Mouse (Mus musculus) forebrain, embryonic 11.5 days (tissue): ENCODE data around the gene Mrap2. TPM values are rescaled to one million over a fixed set of nuclear protein-coding genes. Genes with fewer than 3 reads are reported as not detected.

Source experiments
- polyA plus RNA-seq: library from polyadenylated mRNA; unstranded; fragments of >200 nt; fragmentation: Nextera tagmentation; extraction: Ambion mirVana; gene quantifications from 2 replicates; pipeline ENCODE4 v1.2.1, GENCODE M21; 2014

Mrap2 gene
- polyA plus RNA-seq, 1 experiment from 2014 or later: not detected

Other genes with a start within 250 kb of the Mrap2 start
- gene Ripply2, start 128.8 kb upstream of the Mrap2 start, polyA plus RNA-seq: 1.7 and 1.9 TPM in 2 replicates
- gene Cyb5r4, start 122.3 kb upstream of the Mrap2 start, polyA plus RNA-seq: 105 and 110 TPM in 2 replicates
- gene Cep162, start 111.2 kb downstream of the Mrap2 start, polyA plus RNA-seq: 14.0 and 17.5 TPM in 2 replicates